Mouse (Mus musculus) fat pad, adult 2 months (tissue): ENCODE results near the gene Olfr786.

Source experiments
- DNase-seq: peaks from one replicate; pipeline ENCODE4 v3.0.0-alpha.2; 2011; ENCODE audit warnings: low read depth, low spot score; ENCODE audit errors: extremely low read depth

The Olfr786 gene

GRCm38 (mm10) chr10:129427006-129427405 lies at the start of gene Olfr786:
TSS of gene Olfr786 (plus strand) at chr10:129427306.
- no peak for DNase-seq

- DNase-seq, result no peak
Measured at GRCm38 (mm10) chr10:129383783-129384182, 43.3 kb upstream of the Olfr786 start, which contains the start of gene Olfr784. TSS of gene Olfr784 (plus strand) at chr10:129384083.

DNA sequence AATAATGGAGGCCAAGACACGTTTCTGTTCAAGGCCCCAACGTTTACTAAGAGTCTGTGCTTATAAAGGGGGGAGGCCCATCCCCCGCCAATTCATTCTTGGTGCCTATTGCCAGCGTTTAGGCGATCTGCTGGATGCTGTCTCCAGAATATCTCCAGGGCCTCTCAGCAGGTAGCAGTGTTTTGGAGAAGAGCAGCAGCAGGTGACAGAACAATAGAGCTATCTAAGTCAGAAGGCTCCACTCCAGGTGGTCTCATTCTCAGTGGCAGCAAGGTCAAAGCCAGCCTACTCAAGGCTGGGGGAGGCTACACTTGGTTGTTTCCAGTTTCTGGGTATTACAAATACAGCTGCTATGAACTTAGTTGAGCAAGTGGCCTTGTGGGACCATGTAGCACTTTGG lies 26.2 kb upstream of the Olfr786 start:
- DNase-seq, result no peak

GRCm38 (mm10) chr10:129405126-129405525 lies 22.0 kb upstream of the Olfr786 start, which contains the start of gene Olfr785:
TSS of gene Olfr785 (plus strand) at chr10:129405426.
- no peak for DNase-seq

- DNase-seq, result no peak
Measured at GRCm38 (mm10) chr10:129461562-129461961, 34.5 kb downstream of the Olfr786 start, which contains the start of gene Olfr787. TSS of gene Olfr787 (plus strand) at chr10:129461862.

DNA sequence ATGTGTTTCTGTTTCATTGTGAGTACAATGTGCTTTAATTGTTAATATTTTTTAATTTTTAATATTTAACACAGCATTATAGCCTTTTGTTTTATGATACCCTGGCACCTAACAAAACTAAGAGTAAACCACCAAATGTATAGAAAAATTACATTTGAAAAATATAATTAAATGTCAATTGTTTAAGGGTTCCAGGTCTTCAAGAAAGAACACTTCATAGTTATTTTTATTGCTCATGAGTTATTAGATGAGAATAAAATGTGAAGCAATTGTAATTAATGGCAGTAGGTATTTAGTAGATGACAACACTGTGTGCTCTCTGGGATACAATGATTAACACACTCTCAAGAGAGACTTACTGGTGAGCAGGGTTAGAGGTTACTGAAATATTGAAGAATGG lies 43.6 kb downstream of the Olfr786 start, which contains the start of gene Olfr788:
TSS of gene Olfr788 (plus strand) at position 301 of the 400 bp plus-strand sequence.
- no peak for DNase-seq

GRCm38 (mm10) chr10:129473256-129473655 lies 46.1 kb downstream of the Olfr786 start:
- DNase-seq, result no peak

DNA sequence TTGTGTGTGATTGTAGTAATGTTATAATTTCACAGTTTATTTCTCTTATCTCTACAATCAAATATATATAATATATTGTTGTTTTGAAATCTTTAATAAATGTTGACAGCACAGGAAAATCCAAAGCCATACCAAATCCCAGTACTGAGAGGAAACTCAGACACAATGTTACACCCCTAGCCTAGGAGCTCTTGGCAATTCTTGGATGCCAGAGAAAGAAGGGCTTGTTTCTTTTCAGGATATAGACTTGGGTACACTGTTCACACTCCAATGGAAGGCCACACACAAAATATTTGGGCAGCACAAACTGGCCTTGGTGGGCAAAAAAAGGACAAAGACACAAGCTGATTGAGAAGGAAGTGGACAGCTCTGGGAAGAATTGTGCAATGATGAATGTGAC lies 46.6 kb downstream of the Olfr786 start:
- no peak for DNase-seq

- no peak for DNase-seq
Measured at GRCm38 (mm10) chr10:129484452-129484851, 57.3 kb downstream of the Olfr786 start, which contains the start of gene Olfr789. TSS of gene Olfr789 (plus strand) at chr10:129484752.
